Mouse (Mus musculus) layer of hippocampus, postnatal 36 days (tissue): ENCODE measurements around the gene Rap1gap2. TPM values are rescaled to one million over a fixed set of nuclear protein-coding genes. Genes with fewer than 3 reads are reported as not detected.
A peak's percentile ranks its signal among the peaks of the same experiment; 100 is the strongest.

ENCODE experiments used
- DNase-seq, 2 experiments: peaks; one replicate each; pipeline ENCODE4 v3.0.0; 2022
- total RNA-seq, 2 experiments: library from RNA; stranded (reverse); gene quantifications; 2 replicates each; pipeline ENCODE4 v1.2.3; 2021

Gene Rap1gap2
- total RNA-seq, 2 experiments from 2014 or later, result 135 to 137 TPM

- DNase-seq, result no peak
Measured at GRCm38 (mm10) chr11:74574768-74575434, 35.8 kb downstream of the Rap1gap2 start.

GRCm38 (mm10) chr11:74572459-74573061 lies 38.2 kb downstream of the Rap1gap2 start:
- no peak for DNase-seq

GRCm38 (mm10) chr11:74569735-74570134 lies 41.0 kb downstream of the Rap1gap2 start:
- no peak for DNase-seq

GRCm38 (mm10) chr11:74568463-74568862 lies 42.3 kb downstream of the Rap1gap2 start:
- DNase-seq, result peak; percentile 31 to 35

- DNase-seq, result no peak
Measured at GRCm38 (mm10) chr11:74568004-74568403, 42.7 kb downstream of the Rap1gap2 start.

GRCm38 (mm10) chr11:74566326-74566874 lies 44.3 kb downstream of the Rap1gap2 start:
- no peak for DNase-seq

GRCm38 (mm10) chr11:74561392-74561791 lies 49.3 kb downstream of the Rap1gap2 start:
- no peak for DNase-seq

- DNase-seq, result no peak
Measured at GRCm38 (mm10) chr11:74560600-74561227, 50.0 kb downstream of the Rap1gap2 start.

- no peak for DNase-seq
Measured at GRCm38 (mm10) chr11:74559793-74560433, 50.8 kb downstream of the Rap1gap2 start.

- no peak for DNase-seq
Measured at GRCm38 (mm10) chr11:74558933-74559332, 51.8 kb downstream of the Rap1gap2 start.

GRCm38 (mm10) chr11:74557456-74558230 lies 53.1 kb downstream of the Rap1gap2 start:
- DNase-seq, result no peak

- DNase-seq, result no peak
Measured at GRCm38 (mm10) chr11:74555716-74556374, 54.9 kb downstream of the Rap1gap2 start.

GRCm38 (mm10) chr11:74554683-74555341 lies 55.9 kb downstream of the Rap1gap2 start:
- DNase-seq, result no peak

- no peak for DNase-seq
Measured at GRCm38 (mm10) chr11:74551568-74551967, 59.1 kb downstream of the Rap1gap2 start.

- DNase-seq, result no peak
Measured at GRCm38 (mm10) chr11:74550615-74551102, 60.1 kb downstream of the Rap1gap2 start.

GRCm38 (mm10) chr11:74548781-74549382 lies 61.8 kb downstream of the Rap1gap2 start:
- no peak for DNase-seq

- peak; percentile 33 to 54 for DNase-seq
Measured at GRCm38 (mm10) chr11:74546933-74547694, 63.6 kb downstream of the Rap1gap2 start.

GRCm38 (mm10) chr11:74546165-74546564 lies 64.5 kb downstream of the Rap1gap2 start:
- DNase-seq, result peak in 1 of 2 experiments; percentile 60

GRCm38 (mm10) chr11:74545560-74545959 lies 65.2 kb downstream of the Rap1gap2 start:
- DNase-seq, result no peak

- no peak for DNase-seq
Measured at GRCm38 (mm10) chr11:74537352-74537751, 73.4 kb downstream of the Rap1gap2 start.
